Mouse (Mus musculus) left cerebral cortex, adult 11 months (tissue): Measurements from ENCODE around the gene Spem1.

Source experiments
- DNase-seq: peaks from one replicate; pipeline ENCODE4 v3.0.0; 2022; ENCODE audit warnings: low spot score

The Spem1 gene

DNA sequence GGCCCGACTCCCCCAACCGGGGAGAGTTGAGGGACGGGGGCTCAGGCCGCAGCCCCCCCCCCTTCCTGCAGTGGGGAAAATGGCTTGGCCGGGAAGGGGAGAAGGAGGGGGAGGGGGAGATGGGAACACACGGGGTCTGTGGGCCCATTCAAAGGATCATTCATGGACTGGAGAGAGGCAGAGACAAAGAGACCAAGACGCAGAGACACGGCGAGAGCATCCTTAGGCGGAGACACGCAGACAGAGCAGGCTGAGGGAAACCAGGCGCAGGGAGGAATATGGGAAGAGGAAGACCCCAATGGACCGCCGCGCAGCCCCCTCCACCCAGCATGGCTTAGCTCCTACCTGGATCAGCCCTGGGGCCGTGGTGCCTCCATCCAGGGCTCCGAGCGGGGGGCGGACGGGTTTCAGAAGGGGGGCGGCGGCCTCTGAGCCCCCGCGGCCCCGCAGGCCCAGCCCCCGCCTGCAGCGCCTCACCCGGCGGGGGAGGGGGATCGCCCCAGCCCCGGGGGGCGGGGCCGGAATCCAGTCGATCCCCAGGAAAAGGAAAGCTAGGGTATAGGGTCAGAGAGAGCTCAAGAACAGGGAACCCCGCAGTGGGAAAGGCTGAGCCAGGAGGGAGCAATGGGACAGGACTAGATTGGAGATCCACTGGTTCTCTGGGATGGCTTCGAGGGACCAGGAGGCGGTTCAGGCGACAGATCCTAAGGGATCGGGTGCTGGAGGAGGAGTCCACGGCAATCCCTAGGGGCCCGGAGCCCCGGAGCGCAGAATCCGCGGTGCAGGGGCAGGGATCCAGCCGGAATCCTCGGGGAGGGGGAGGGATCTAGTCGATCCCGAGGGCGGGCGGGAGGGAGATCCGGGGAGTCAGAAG is 15.0 kb upstream of the Spem1 start:
- DNase-seq = no peak

DNA sequence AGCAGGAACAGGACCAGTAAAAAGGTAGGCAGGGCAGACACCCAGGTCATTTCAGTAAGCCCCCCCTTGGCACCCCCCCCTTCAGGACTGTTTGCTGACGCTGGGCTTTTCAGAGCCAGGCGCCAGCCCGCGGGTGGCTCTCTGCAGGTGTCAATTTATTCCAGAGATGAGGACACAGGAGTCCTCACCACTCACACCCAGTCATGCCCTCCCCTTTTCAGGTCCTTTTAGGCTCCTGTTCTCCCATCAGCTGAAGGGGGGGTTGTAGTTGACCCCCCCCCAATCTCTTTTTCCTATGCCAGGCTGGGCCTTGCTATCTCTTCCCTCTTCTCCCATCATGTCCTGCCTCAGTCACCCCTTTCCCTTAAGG is 14.0 kb upstream of the Spem1 start:
- no peak for DNase-seq

DNA sequence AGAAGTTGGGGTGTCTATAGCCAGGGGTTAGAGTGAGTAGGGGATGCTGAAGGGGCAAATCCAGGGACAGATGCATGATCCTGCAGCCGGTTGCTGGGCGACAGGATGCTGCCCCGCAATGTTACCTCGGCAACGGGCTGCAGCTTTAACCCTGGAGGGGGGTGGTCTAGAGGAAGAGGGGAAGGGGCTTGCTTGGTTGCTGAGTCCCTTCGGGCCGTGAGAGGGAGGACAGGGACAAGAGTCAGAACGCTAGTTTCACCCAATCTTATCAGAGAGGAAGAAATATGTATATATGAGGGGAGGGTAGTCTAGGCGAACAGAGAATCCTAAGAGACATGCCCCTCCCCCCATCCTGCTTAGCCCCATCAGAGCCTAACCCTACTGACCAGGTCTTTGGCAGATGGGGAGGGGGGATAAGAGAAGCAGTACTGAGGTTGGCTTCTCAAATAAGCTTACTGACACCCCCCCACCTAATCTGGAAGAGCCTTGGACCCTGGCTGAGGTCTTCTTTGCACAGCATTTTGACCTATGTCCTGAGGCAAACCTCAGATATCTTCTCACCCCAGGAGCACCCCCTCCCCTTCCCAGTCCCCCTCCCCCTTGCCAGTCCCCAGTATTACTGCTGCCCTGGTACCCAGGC is 13.5 kb upstream of the Spem1 start:
- no peak for DNase-seq

DNA sequence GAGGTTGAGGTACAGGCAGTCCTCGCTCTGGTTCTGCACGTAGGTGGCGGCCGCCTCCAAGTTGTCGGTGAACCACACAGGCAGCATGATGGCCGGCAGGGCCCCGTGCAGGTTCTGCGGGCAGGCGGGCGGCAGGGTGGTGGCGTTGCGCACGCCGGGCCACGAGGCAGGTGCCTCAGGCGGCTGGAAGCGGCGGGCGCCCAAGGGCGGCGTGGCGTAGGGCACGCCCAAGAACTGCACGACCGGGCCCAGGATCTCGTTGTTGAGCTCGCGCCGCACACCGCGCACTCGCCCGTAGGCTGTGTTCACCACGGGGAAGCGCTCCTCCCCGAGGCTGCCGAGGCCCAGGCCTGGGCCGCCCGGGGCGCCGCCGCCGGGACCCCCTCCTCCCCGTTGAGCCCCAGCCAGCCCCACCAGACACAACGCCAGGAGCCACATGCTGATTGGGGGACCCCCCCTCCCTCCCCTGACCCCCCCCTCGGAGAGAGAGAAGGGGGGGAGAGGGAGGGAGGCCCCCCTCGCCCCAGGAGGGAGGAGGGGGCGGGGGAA is 12.1 kb upstream of the Spem1 start:
- DNase-seq = no peak

DNA sequence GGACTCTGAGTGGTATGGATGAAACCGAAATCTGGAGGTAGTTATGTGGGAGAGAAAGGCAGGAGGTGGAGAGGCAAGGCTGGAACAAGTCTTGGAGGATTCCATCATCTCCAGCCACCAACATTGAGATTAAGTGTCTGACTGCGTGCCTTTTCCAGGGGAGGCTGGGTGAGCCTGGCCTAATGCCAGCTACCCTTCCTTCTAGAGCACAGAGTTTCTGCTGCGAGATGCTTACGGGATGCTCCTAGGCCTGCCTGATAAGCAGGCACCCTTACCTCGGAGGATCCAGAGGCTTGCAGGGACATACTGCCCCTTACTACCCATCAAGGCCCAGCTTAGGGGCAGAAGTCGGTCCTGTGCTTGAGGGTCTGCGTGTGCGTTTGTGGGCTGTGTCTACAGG is 11.6 kb upstream of the Spem1 start:
- no peak for DNase-seq

DNA sequence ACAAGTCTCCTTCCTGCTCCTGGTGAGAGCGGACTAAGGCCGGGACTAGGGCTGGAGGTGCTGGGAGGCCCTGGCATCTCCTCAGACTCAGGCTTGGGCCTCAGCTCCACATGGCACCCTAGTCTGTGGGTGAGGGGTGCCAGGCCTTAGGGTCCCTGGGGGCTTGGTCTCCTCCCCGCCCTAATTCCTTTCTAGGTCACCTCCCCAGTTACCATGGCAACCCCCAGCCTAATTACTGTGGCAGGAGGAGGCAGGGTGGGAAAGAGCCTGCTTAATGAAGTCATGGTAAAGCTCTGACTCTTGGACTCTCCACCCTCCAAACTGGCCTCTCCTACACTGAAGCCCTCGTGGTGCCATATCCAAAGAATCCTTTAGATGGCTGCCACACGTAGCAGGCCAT is 6.9 kb upstream of the Spem1 start:
- DNase-seq = no peak

DNA sequence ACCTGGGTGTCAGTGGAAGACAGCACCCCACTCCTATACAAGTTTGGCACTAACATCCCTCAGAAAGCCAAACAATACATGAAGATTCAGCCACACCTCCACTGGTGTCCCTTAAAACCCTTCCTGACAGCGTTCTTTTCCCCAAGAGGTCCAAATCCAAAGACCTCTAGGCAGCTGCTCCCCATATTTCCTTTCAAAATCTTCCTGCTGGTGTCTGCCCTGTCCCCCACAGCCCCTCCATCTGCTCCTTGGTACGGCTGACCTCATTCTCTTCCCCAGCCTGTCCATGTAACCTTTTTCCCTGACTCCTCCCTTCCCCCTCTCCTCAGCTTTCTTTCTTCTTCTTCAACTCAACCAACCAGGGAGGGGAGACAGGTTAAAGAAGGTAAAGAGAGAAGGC is 1.5 kb upstream of the Spem1 start:
- DNase-seq = no peak

DNA sequence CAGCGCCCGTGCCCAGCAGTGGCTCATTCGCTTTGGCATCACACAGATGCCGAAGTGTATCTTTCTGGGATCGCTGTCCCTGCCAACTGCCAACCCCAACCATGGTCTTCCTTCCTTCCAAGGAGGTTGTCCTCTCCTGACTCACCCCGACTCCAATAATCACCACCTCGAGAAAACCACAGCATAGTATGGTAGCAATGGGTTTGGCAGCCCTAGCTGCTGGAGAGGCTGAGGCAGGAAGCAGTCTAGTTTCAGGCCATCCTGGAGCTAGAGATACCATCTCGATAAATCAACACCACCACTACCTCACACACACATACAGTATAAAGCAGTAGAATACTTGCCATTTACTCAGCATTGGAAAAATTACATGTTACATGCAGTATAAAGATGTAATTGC is 3.1 kb downstream of the Spem1 start:
- no peak for DNase-seq

DNA sequence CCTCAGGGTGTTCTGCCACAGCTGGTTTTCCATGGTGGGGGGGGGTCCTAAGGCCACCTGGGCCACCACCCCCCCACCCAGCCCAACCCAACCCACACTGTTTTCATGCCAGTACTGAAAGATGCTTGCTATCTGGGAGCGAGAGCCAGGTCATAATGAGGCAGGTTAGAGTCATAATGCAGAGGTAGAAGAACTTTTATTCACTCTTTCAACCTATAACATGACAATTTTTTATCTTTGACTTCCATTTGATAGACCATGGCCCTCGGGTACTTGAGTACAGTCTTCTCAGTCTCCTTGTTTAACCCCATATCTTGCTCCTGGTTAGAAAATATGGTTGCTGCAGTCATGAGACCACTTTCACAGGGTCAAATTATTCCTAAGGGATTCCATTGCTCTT is 3.6 kb downstream of the Spem1 start, which contains the start of gene Spem2:
Spem2 (minus strand) TSS at position 101 of the 400 bp plus-strand sequence.
- DNase-seq = no peak

DNA sequence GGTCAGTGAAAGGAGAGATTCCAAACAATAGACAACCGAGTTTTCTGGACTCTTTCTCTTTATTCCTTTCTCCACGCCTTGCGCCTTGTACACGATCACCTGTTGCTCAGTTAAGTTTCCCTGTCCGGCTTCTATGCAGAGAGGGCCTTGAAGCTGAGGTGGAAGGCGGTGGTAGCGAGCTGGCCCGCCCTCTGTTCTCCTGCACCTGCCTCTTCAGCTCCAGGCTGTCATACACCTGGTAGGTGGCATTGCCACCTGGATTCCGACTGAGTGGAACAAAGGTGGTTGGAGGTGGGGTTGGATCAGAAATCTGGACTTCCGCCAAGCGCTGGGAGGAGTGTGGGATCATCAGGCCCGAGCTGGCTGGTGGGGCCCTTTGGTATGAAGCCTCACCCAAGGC is 5.5 kb downstream of the Spem1 start:
- no peak for DNase-seq

DNA sequence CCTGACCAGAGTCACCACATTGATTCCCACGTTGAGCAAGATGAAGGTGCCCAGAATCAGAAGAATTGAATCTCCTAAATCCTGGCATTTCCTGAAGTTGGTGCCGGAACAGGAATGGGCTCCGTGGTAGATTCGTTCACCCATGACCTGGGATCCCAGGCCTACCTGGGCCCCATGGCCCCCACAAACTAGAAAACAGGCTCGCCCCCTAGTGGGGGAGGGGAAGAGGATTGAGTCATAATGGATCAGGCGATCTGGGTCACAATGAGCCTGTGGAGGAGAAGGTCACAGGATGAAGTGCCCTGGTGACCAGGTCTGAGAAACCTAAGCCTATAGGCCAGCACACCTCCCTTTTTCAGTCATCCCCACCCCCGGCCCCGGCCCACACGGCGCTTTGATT is 6.8 kb downstream of the Spem1 start, which contains the start of gene Gm39566:
Gm39566 (minus strand) TSS at position 144 of the 400 bp plus-strand sequence.
- no peak for DNase-seq

DNA sequence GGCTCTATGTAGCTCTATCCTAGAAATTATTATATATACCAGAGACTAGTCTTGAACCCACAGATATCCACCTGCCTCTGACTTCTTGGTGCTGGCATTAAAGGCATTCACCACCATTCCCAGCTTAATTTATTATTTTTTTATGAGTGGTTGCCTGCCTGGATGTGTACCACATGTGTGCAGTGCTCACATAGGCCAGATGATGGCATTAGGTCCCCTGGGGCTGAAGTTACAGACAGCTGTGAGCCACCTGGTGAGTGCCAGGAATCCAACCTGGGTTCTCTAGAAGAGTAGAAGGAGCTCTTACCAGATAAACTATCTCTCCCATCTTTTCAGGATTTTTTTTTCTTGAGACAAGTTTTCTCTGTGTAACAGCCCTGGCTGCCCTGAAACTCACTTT is 11.7 kb downstream of the Spem1 start:
- no peak for DNase-seq

DNA sequence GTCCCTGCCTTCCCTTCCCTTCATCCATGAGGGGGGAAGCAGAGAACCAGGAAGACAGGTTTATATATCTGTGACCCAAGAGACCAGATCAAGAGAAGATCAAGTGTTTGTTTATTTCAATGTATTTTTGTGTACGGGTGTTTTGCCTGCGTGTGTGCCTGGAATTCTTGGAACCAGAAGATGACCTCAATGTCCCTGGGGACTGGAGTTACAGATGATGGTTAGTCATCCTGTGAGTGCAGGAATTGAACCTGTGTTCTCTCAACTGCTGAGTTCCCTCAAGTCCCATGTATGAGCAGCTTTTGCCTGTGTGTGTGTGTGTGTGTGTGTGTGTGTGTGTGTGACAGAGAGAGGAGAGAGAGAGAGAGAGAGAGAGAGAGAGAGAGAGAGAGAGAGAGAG is 14.3 kb downstream of the Spem1 start:
- no peak for DNase-seq

DNA sequence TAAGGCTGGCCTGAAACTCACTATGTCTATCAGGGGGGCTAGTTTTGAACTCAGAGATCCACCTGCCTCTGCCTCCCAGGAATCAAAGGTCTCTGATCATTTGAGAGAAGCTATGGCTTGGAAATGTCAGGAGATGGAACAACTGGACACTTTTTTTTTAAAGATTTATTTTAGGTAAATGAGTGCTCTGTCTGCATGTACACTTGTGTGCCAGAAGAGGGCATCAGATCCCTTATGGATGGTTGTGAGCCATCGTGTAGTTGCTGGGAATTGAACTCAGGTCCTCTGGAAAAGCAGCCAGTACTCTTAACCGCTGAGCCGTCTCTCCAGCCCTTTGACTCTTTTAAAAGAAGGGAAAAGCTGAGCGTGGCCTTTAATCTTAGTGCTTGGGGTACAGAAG is 15.6 kb downstream of the Spem1 start:
- no peak for DNase-seq

DNA sequence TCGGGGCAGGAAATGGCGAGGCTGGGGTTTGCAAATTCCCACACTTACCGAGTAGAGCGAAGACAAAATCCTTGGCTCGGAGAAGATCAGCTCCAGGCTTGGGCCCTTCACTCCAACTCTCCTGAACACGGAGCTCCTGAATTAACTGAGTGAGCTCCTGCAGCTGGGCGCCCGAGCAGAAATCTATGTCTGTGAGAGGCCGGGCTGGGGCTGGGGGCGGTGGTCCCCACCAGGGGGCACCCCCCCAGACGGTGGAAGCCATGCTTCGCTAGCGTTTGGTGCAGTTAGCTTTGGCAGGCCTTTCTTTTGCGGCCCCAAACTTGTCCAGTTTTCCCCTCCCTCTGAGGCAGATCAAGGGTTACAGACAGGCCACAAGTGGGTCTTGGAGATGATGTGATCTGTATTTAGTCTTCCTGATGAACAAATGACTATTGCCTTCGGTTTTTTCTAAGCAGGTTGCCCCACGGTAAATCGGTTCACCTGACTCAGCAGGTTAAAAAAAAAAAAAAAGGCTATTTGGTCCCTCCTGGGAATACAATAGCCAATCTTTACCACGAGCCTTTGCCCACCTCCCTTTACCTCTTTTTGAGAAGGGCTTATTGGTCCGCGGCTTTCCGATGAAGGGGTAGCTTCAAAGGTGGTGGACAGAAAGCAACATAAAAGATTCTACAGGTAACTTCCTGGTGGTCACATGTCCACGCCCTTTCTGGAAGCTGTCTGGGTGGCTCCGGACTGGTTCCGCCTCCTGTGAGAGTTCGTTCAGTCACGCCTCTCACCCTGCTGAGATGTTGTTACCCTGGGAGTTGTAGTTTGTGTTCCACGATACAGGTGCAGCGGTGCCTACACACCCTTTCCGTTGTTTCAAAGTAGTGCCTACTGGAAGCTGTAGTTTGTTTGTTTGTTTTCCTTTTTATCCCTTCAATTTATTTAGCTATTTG is 16.7 kb downstream of the Spem1 start, which contains the start of gene Tmem102:
Tmem102 (minus strand) TSS at position 653 of the 938 bp plus-strand sequence.
- no peak for DNase-seq

DNA sequence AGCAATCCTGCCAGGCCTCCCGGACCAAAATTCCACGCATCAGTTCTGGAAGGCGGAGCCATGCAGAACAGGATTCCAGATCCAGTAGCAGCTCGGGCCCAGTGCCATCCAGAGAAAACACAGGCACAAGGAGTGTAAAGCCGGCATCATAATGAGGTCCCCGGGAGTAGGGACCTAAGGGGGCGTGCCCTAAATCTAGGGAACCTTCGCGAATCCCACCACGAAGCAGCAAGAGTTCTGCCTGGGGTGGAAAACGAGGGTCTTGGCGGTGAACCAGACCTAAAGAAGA is 17.4 kb downstream of the Spem1 start:
- DNase-seq = no peak

DNA sequence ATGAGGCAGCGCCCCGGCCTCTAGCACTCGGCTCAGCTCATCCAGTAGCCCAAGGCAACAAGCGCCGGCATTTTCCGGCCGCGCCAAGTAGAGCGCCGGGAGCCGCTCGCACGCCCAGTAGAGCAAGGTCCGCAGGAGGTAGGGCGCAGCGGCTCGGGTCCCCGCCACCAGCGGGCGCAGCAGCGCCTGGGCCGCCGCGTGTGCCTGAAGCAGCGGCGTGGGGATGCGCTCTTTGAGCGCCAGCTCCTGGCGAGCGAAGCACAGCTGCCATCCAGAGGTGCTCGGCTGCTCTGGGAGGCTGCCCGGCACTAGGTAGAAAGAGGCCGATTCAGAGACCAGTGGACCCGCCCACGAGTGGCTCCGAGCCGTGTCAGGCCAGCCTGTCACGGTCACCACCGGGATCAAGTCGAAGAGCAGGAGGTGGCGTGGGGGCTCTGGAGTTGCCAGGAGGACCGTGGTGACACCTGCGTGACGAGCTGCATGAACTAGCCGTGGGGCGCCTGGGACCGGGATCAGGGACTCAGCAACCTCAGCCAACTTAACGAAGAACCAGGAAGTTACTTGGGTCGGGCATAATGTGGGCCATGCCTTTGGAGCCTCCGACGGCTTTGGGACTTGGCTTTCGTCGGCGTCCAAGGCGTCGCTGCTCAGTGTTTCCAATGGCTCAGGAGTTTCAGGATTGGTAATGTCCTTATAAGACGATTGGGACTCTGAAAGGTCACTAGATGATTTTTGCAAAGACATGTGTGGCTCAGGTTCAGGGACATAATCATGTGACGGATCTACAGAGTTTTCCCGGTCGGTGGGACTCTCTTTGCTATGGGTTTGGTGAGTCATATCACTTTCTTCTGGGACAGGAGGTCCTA is 18.0 kb downstream of the Spem1 start:
- no peak for DNase-seq

DNA sequence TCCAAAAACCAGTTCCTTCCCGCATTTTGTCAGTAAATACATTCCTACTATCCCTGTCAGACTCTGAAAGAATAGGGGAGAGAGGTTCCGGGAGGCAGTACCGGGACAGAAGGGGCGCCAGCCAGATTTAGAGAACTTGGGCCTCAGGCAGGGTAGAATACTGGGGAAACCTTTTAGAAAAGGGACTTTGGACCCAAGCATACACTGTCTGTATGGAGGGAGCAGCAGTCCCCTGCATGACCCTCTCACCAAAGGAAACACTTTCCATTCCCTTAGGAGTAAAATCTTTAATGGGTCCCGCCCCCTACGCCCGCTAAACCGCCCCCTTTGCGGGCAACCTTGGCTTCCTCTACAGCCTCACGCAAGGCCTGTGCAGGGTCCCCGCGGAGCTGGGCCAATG is 18.7 kb downstream of the Spem1 start:
- DNase-seq = no peak

DNA sequence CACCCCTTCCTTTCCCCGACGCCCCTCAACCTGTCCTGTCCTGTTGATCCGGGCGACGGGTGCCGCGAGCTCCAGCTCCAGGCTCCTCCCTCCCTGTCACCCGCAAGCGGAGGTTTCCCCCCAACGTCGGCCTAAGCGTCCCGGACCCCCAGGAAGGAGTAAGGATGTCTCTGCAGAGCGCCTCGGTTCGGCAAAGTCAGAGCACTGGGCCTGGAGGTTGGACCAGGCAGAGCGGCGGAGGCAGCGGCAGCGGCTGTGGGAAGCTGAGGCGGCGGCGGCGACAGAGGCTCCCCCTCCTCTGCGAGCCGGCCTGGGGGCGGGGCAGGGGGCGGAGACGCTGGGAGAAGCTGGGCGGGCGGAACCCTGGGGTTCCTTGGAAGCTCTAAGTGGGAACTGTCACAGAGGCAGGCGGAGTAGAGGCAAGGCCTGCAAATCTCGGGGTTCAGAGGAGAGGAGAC is 19.3 kb downstream of the Spem1 start:
- DNase-seq = no peak

DNA sequence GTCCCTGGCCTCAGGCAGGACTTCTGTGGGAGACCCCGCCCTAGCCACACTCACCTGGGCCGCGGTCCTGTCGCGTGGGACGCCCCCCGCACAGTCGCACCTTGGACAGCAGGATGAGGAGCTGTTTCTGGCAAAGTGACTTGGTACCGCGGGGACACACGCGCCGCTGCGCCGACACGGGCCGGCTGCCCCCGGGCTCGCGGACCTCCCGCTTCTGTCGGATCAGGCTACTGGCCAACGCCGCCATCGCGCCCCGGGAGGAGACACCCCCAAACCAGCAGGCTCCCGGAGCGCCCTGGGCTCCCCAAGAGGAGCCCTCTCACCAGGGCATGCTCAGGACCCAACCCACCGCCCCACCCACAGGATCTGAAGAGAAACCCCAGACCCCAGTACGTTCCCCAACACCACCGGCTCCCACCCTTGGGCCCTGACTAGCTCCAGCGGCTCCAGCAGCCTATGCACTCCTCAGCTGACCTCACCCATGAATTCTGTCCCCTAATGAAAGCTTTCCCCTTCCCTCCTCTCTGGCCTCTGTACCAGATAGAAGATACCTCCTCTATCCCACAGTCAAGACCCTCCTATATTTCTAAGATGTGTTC is 20.5 kb downstream of the Spem1 start, which contains the start of gene Fgf11:
Fgf11 (minus strand) TSS at position 479 of the 599 bp plus-strand sequence.
- DNase-seq = no peak
